Comparison of ENCODE assay signal across 9 mouse cellular contexts in genomic region chr2:4449860-4450480, GRCm38 (mm10).
DNase-seq lines count a peak whose midpoint lies in the region; ATAC-seq and TF ChIP-seq lines count a peak whose summit lies in the region.
"Had no signal": no experiment of that assay in that cellular context is flagged by ENCODE, and none has a peak within 500 bp of the region (broad histone marks: within the 10 kb centered on the region; RNA-seq: fewer than 3 reads in every experiment).

No protein-coding gene starts in this region.

- H3K9me3 ChIP-seq in kidney, embryonic 15.5 days (replicated peaks): no peaks in the 10 kb centered on the region
- H3K9me3 ChIP-seq in midbrain, embryonic 10.5 days (replicated peaks): no peaks in the 10 kb centered on the region
- H3K9me3 ChIP-seq in midbrain, embryonic 16.5 days (replicated peaks; ENCODE audit: control insufficient read depth, low read length, poor library complexity, severe bottlenecking): no peaks in the 10 kb centered on the region
- no peaks in the 10 kb centered on the region for H3K9me3 ChIP-seq in lung, postnatal 0 days (ENCODE audit: low read length)
- H3K9me3 ChIP-seq: hindbrain, embryonic 15.5 days had no signal

- no peaks in the 10 kb centered on the region for H3K27me3 ChIP-seq in kidney, embryonic 15.5 days
- no peaks in the 10 kb centered on the region; the same call in 1 of the 2 replicates for H3K27me3 ChIP-seq in midbrain, embryonic 10.5 days (ENCODE audit: low read depth, poor library complexity, severe bottlenecking)
- no peaks in the 10 kb centered on the region for H3K27me3 ChIP-seq in midbrain, embryonic 16.5 days (ENCODE audit: control insufficient read depth, insufficient read depth, low read depth, low read length)
- H3K27me3 ChIP-seq in lung, postnatal 0 days (replicated peaks; ENCODE audit: insufficient read depth, low read length): no peaks in the 10 kb centered on the region
- H3K27me3 ChIP-seq: hindbrain, embryonic 15.5 days had no signal

- H3K36me3 ChIP-seq in kidney, embryonic 15.5 days: no peaks in the 10 kb centered on the region
- H3K36me3 ChIP-seq in midbrain, embryonic 10.5 days: peaks cover 21% of the 10 kb centered on the region
- H3K36me3 ChIP-seq in midbrain, embryonic 16.5 days (ENCODE audit: control insufficient read depth, insufficient read depth, low read length): no peaks in the 10 kb centered on the region
- no peaks in the 10 kb centered on the region for H3K36me3 ChIP-seq in lung, postnatal 0 days (ENCODE audit: insufficient read depth, low read length)
- H3K36me3 ChIP-seq: hindbrain, embryonic 15.5 days had no signal

- 52% methylated on average over 12 of the region's 12 CpGs for WGBS in kidney, embryonic 15.5 days
- 93% methylated on average over 12 of the region's 12 CpGs for WGBS in midbrain, embryonic 10.5 days
- 85% methylated on average over 12 of the region's 12 CpGs for WGBS in midbrain, embryonic 16.5 days
- 49% methylated on average over 12 of the region's 12 CpGs for WGBS in lung, postnatal 0 days

- no peak overlapping the region for H3K4me2 ChIP-seq in kidney, embryonic 15.5 days
- no peak overlapping the region for H3K4me2 ChIP-seq in midbrain, embryonic 16.5 days (ENCODE audit: low read length)
- H3K4me2 ChIP-seq in lung, postnatal 0 days (replicated peaks; ENCODE audit: low read depth, low read length): no peak overlapping the region
- H3K4me2 ChIP-seq: hindbrain, embryonic 15.5 days had no signal

- peak overlapping the region; percentile 45; the same call in 1 of the 2 replicates for H3K27ac ChIP-seq in kidney, embryonic 15.5 days
- peak overlapping the region; percentile 28; the same call in 1 of the 2 replicates for H3K27ac ChIP-seq in midbrain, embryonic 10.5 days (replicated peaks)
- H3K27ac ChIP-seq in midbrain, embryonic 16.5 days (ENCODE audit: low read length): no peak overlapping the region
- no peak overlapping the region for H3K27ac ChIP-seq in lung, postnatal 0 days (ENCODE audit: low read length)
- H3K27ac ChIP-seq: hindbrain, embryonic 15.5 days had no signal

- H3K9ac ChIP-seq in kidney, embryonic 15.5 days: no peak overlapping the region
- H3K9ac ChIP-seq in midbrain, embryonic 16.5 days (ENCODE audit: low read depth, low read length): no peak overlapping the region
- H3K9ac ChIP-seq in lung, postnatal 0 days (replicated peaks; ENCODE audit: low read depth): no peak overlapping the region
- H3K9ac ChIP-seq: hindbrain, embryonic 15.5 days had no signal

- H3K4me3 ChIP-seq in kidney, embryonic 15.5 days (replicated peaks): no peak overlapping the region
- H3K4me3 ChIP-seq in midbrain, embryonic 10.5 days: no peak overlapping the region
- no peak overlapping the region for H3K4me3 ChIP-seq in midbrain, embryonic 16.5 days (ENCODE audit: low read depth, low read length)
- no peak overlapping the region for H3K4me3 ChIP-seq in lung, postnatal 0 days (ENCODE audit: low read depth, low read length)
- H3K4me3 ChIP-seq: hindbrain, embryonic 15.5 days had no signal

- peaks cover 44% of the 10 kb centered on the region for H3K4me1 ChIP-seq in kidney, embryonic 15.5 days
- peaks cover 54% of the 10 kb centered on the region for H3K4me1 ChIP-seq in midbrain, embryonic 10.5 days
- peaks cover 17% of the 10 kb centered on the region for H3K4me1 ChIP-seq in midbrain, embryonic 16.5 days (ENCODE audit: control insufficient read depth, insufficient read depth, low read length)
- H3K4me1 ChIP-seq in lung, postnatal 0 days (ENCODE audit: insufficient read depth, low read depth, low read length): peaks cover 8% of the 10 kb centered on the region; the same call in 1 of the 2 replicates

- peak; percentile 33; the same call in 1 of the 2 replicates for ATAC-seq in kidney, embryonic 15.5 days (replicated peaks; ENCODE audit: low FRiP score)
- no peak for ATAC-seq in midbrain, embryonic 16.5 days
- no peak for ATAC-seq in lung, postnatal 0 days

- DNase-seq in adrenal gland, adult (ENCODE audit: inconsistent age in 2 of 2, low spot score in 1 of 2): peak; percentile 12 to 37
- no peak for DNase-seq in adrenal gland, adult 2 months
- DNase-seq in kidney, adult 11 months: no peak
- DNase-seq in midbrain, embryonic 10.5 days (ENCODE audit: low spot score): no peak
- peak; percentile 25 for DNase-seq in lung, postnatal 0 days (ENCODE audit: low spot score)
- DNase-seq in neural tube, embryonic 10.5 days (ENCODE audit: extremely low spot score, low spot score): no peak

- TF ChIP-seq EP300 in lung, postnatal 0 days (IDR thresholded peaks at IDR 0.05): no peak

- TF ChIP-seq CTCF in lung, postnatal 0 days (IDR thresholded peaks at IDR 0.05): no peak

Comparison
In these comparisons a context has a peak if more than half of its experiments do, and no peak if none do; other contexts are left out.
1. DNase-seq: peak in adrenal gland, adult (2 of 2) and lung, postnatal 0 days (single experiment); none in adrenal gland, adult 2 months (single experiment), kidney, adult 11 months (single experiment), midbrain, embryonic 10.5 days (single experiment) and neural tube, embryonic 10.5 days (single experiment).
2. H3K27ac ChIP-seq: peak in kidney, embryonic 15.5 days (single experiment) and midbrain, embryonic 10.5 days (single experiment); none in midbrain, embryonic 16.5 days (single experiment) and lung, postnatal 0 days (single experiment).